Mouse (Mus musculus): ENCODE data around the gene Adam19. TPM values are rescaled to one million over a fixed set of nuclear protein-coding genes. Genes with fewer than 3 reads are reported as not detected.

The Adam19 gene
- polyA plus RNA-seq, 1 experiment from 2014 or later = 9.3 TPM

DNA sequence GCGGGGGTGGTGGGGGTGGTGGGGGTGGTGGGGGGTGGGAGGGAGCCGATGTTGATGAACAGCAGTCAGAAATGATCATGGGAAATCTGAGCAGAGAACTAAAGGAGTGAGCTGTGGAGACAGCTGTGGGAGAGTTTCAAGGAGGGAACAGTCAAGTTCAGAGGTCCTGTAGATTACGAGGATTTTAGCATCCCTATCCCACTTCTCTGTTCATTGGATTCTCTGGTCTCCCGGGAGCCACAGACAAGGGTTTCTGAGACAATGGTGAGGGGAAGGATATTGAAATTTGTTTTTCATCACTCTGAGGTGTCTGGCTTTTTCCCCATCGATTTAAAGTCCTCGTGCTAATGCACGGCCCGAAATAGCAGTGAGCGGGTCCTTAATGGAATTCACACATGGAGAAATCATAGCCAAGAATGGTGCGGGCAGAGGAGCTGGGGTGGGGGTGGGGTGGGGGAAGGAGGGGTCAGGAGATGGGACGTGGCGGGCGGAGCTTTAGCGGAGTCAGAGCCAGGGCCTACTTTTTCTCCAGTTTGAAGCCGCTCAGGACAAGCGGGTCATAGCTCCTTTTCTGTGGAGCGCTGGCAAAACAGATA is 13.7 kb downstream of the Adam19 start:
- Histone ChIP-seq H3K4me3 (no peak overlapping the region), H3K36me3 (0 out of 2 replicates have a peak, but pooled peaks cover 2% of the 10 kb centered on the region), H3K27ac (replicated peaks) (peak overlapping the region; percentile 49; the same call in 1 of the 2 replicates), H3K4me1 (peaks cover 46% of the 10 kb centered on the region), H3K9me3 (replicated peaks) (no peaks in the 10 kb centered on the region), H3K27me3 (ENCODE audit: low read depth, poor library complexity, severe bottlenecking) (no peaks in the 10 kb centered on the region)
- 44% methylated on average over 17 of the region's 17 CpGs for WGBS
- peak; percentile 25 for DNase-seq (ENCODE audit: low spot score)

- Histone ChIP-seq H3K9me3 (replicated peaks) (no peaks in the 10 kb centered on the region), H3K27me3 (ENCODE audit: low read depth, poor library complexity, severe bottlenecking) (no peaks in the 10 kb centered on the region), H3K27ac (replicated peaks) (0 out of 2 replicates have a peak overlapping the region, but pooled peaks have one; percentile 49), H3K4me3 (no peak overlapping the region), H3K4me1 (peaks cover 39% of the 10 kb centered on the region), H3K36me3 (0 out of 2 replicates have a peak, but pooled peaks cover 2% of the 10 kb centered on the region)
- DNase-seq (ENCODE audit: low spot score) = no peak
- 80% methylated on average over 4 of the region's 4 CpGs for WGBS
Observed at GRCm38 (mm10) chr11:46070161-46070560, 14.4 kb downstream of the Adam19 start.

GRCm38 (mm10) chr11:46070789-46071188 is 15.0 kb downstream of the Adam19 start:
- H3K36me3 ChIP-seq = 0 out of 2 replicates have a peak, but pooled peaks cover 2% of the 10 kb centered on the region
- peaks cover 33% of the 10 kb centered on the region for H3K4me1 ChIP-seq
- no peak for DNase-seq (ENCODE audit: low spot score)
- no peaks in the 10 kb centered on the region for H3K9me3 ChIP-seq (replicated peaks)
- no peak overlapping the region for H3K4me3 ChIP-seq
- H3K27ac ChIP-seq (replicated peaks) = no peak overlapping the region
- 81% methylated on average over 8 of the region's 8 CpGs for WGBS
- H3K27me3 ChIP-seq (ENCODE audit: low read depth, poor library complexity, severe bottlenecking) = no peaks in the 10 kb centered on the region

DNA sequence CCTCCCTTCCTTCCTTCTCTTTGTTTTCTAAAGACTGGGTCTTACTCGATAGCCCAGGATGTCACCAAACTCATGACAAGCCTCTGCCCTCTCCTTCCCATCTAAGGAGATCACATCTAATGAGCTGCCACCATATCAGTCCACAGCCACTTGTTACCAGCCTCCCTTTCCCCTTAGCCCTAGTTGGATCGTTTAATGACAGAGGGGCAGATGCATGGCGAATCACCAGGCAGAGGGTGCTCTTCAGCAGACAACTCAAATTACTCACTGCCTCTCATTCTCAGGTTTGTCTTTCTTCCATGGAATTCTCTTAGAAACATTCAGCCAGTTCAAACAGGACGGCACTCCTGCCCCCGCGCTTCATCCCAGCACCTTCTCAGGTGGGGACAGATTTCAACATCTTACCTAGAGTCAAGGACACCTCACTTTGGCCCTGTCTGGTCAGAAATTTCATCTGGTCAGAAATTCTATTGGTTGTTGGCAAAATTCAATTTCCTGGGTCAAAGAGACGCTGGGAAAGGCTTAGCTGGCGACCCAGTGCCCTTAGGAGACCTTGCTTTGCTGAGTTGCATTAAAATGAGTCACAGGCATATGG is 16.8 kb downstream of the Adam19 start:
- no peak overlapping the region for H3K4me3 ChIP-seq
- H3K4me1 ChIP-seq = peaks cover 27% of the 10 kb centered on the region
- DNase-seq (ENCODE audit: low spot score) = no peak
- H3K27ac ChIP-seq (replicated peaks) = no peak overlapping the region
- WGBS = 72% methylated on average over 8 of the region's 8 CpGs
- peaks cover 6% of the 10 kb centered on the region; the same call in 1 of the 2 replicates for H3K9me3 ChIP-seq (replicated peaks)
- peaks cover 6% of the 10 kb centered on the region; the same call in 1 of the 2 replicates for H3K36me3 ChIP-seq
- no peaks in the 10 kb centered on the region for H3K27me3 ChIP-seq (ENCODE audit: low read depth, poor library complexity, severe bottlenecking)

DNA sequence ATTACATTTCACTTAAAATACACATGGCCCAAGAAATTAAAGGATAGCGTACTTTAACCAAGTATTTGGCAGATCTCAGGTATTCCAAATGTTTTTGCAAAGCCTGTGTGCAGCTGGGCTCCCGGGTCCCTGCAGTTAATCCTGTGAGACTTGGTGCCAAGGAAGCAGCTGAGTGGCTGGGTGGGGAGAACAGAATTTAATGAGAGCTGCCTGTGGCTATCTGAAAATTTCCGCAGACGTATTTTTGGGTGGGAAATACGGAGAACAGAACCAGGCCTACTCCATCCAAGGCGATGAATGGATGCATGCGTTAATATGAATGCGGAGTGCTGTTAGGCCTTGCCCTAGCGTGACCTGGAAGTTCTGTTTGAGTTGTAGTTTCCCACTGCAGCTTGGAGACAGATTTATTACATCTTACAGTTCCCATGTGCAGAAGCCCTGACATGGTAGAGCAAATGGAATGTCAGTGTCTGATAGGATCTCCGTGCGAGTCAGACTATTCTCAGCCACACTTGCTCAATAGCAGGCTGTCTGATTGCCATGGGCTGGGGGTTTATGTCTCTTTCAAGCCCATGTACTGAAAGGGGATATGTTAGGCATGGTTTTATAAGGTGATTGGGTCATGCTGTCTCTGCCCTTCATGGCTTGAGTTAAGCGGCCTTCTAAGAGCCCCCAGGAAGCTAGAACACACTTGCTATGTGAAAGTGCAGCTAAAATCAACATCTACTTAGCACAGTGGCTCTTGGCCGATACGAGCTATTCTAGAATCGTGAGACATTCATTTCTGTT is 17.5 kb downstream of the Adam19 start:
- no peak overlapping the region for H3K4me3 ChIP-seq
- H3K27me3 ChIP-seq (ENCODE audit: low read depth, poor library complexity, severe bottlenecking) = no peaks in the 10 kb centered on the region
- H3K4me1 ChIP-seq = peaks cover 27% of the 10 kb centered on the region
- peaks cover 11% of the 10 kb centered on the region for H3K36me3 ChIP-seq
- no peak for DNase-seq (ENCODE audit: low spot score)
- WGBS = 87% methylated on average over 15 of the region's 15 CpGs
- no peak overlapping the region for H3K27ac ChIP-seq (replicated peaks)
- H3K9me3 ChIP-seq (replicated peaks) = peaks cover 6% of the 10 kb centered on the region; the same call in 1 of the 2 replicates

- Histone ChIP-seq H3K4me3 (no peak overlapping the region), H3K36me3 (peaks cover 11% of the 10 kb centered on the region)
Observed at GRCm38 (mm10) chr11:46073850-46074688, 18.3 kb downstream of the Adam19 start.

GRCm38 (mm10) chr11:46075507-46075906 is 19.7 kb downstream of the Adam19 start:
- no peaks in the 10 kb centered on the region for H3K27me3 ChIP-seq (ENCODE audit: low read depth, poor library complexity, severe bottlenecking)
- 94% methylated on average over 3 of the region's 3 CpGs for WGBS
- H3K4me3 ChIP-seq = no peak overlapping the region
- no peak for DNase-seq (ENCODE audit: low spot score)
- H3K4me1 ChIP-seq = peaks cover 10% of the 10 kb centered on the region; the same call in 1 of the 2 replicates
- H3K36me3 ChIP-seq = peaks cover 11% of the 10 kb centered on the region
- H3K27ac ChIP-seq (replicated peaks) = no peak overlapping the region
- peaks cover 6% of the 10 kb centered on the region; the same call in 1 of the 2 replicates for H3K9me3 ChIP-seq (replicated peaks)

More at GRCm38 (mm10) chr11:46073850-46074688, 18.3 kb downstream of the Adam19 start:
- Histone ChIP-seq H3K9me3 (replicated peaks) (peaks cover 6% of the 10 kb centered on the region; the same call in 1 of the 2 replicates), H3K4me1 (peaks cover 21% of the 10 kb centered on the region), H3K27me3 (ENCODE audit: low read depth, poor library complexity, severe bottlenecking) (no peaks in the 10 kb centered on the region), H3K27ac (replicated peaks) (no peak overlapping the region)
- no peak for DNase-seq (ENCODE audit: low spot score)
- WGBS = 89% methylated on average over 17 of the region's 17 CpGs

- H3K9me3 ChIP-seq (replicated peaks) = peaks cover 6% of the 10 kb centered on the region; the same call in 1 of the 2 replicates
- H3K27me3 ChIP-seq (ENCODE audit: low read depth, poor library complexity, severe bottlenecking) = no peaks in the 10 kb centered on the region
- H3K36me3 ChIP-seq = peaks cover 11% of the 10 kb centered on the region
- 96% methylated on average over 11 of the region's 11 CpGs for WGBS
- H3K4me3 ChIP-seq = no peak overlapping the region
- DNase-seq (ENCODE audit: low spot score) = no peak
- peaks cover 10% of the 10 kb centered on the region; the same call in 1 of the 2 replicates for H3K4me1 ChIP-seq
- no peak overlapping the region for H3K27ac ChIP-seq (replicated peaks)
Observed at GRCm38 (mm10) chr11:46076442-46077158, 20.8 kb downstream of the Adam19 start.

GRCm38 (mm10) chr11:46077304-46077703 is 21.5 kb downstream of the Adam19 start:
- Histone ChIP-seq H3K27me3 (ENCODE audit: low read depth, poor library complexity, severe bottlenecking) (no peaks in the 10 kb centered on the region), H3K36me3 (peaks cover 11% of the 10 kb centered on the region), H3K9me3 (replicated peaks) (peaks cover 6% of the 10 kb centered on the region; the same call in 1 of the 2 replicates), H3K4me3 (no peak overlapping the region), H3K4me1 (peaks cover 10% of the 10 kb centered on the region; the same call in 1 of the 2 replicates), H3K27ac (replicated peaks) (no peak overlapping the region)
- WGBS = 95% methylated on average over 5 of the region's 5 CpGs
- no peak for DNase-seq (ENCODE audit: low spot score)

DNA sequence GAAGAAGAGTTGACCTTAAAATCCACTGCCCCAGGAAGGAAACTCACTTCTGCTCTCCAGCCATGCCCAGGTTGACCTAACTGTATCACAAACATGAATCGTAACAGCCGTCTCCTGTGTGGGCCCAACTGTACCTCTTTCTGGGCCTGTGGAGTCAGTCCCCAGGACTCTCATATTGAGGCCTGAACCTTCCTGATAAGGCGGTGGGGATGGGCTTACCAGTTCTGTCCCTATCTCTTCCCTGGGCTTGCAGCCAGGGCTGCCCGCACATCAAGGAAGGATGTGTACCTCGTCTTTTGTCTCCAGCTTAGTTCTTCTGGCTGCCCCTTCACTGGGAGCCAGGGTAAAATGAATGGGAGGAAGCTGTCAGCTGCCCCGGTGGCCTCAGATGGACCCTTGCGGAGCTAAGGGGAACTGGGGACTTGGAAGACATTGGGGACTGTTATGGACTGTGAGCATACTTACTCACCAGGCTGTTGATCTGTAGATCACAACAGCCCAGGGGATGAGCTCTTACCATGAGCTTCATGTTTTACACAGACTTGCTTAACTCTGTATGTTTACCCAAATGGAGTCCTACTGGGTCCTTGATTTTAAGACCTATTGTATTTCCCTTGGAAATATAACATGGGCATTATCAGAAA is 22.1 kb downstream of the Adam19 start:
- Histone ChIP-seq H3K27ac (replicated peaks) (no peak overlapping the region), H3K36me3 (peaks cover 11% of the 10 kb centered on the region), H3K9me3 (replicated peaks) (peaks cover 6% of the 10 kb centered on the region; the same call in 1 of the 2 replicates), H3K27me3 (ENCODE audit: low read depth, poor library complexity, severe bottlenecking) (no peaks in the 10 kb centered on the region), H3K4me3 (no peak overlapping the region), H3K4me1 (peaks cover 4% of the 10 kb centered on the region; the same call in 1 of the 2 replicates)
- 85% methylated on average over 7 of the region's 7 CpGs for WGBS
- DNase-seq (ENCODE audit: low spot score) = no peak

- Histone ChIP-seq H3K36me3 (peaks cover 11% of the 10 kb centered on the region), H3K27ac (replicated peaks) (no peak overlapping the region), H3K27me3 (ENCODE audit: low read depth, poor library complexity, severe bottlenecking) (no peaks in the 10 kb centered on the region), H3K4me3 (no peak overlapping the region), H3K4me1 (no peaks in the 10 kb centered on the region), H3K9me3 (replicated peaks) (peaks cover 6% of the 10 kb centered on the region; the same call in 1 of the 2 replicates)
- 91% methylated on average over 2 of the region's 2 CpGs for WGBS
- no peak for DNase-seq (ENCODE audit: low spot score)
Observed at GRCm38 (mm10) chr11:46081075-46081474, 25.3 kb downstream of the Adam19 start.

Measured in midbrain, embryonic 10.5 days (tissue).